8 mouse cellular contexts compared by ENCODE assay signal in the genomic region with DNA sequence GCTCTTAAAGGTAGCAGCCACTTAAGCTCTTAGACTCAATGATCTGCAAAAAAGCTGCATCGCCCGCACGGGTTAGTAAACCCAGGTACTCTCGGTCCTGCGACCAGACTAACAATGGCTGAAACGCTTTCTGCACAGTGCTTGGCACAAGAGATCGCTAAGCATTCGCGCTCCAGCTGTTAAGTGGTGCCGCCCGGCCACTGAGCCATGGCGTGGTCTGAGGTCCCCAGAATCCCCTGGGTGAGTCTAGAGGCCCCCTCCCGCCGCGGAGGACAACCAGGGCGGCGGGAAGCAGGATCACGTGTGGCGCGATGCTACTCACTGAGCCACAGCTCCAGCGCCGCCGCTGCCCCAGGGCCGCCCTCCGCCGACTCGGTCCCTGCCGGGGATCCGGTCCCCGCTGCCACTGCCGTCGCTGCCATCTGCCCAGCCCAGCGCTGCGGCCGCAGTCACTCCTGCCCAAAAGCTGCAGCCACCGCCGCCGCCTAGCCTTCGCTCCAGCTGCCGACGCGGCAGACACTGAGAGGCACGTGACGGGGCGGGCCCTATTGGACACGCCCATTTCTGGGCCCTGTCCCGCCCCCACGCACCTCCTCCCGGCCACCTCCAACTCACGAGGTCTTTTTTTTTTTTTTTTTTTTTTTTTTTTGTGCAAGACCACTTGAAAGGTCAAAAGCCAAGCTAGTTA. TPM values are rescaled to one million over a fixed set of nuclear protein-coding genes. Genes with fewer than 3 reads are reported as not detected.
DNase-seq lines count a peak whose midpoint lies in the region; ATAC-seq and TF ChIP-seq lines count a peak whose summit lies in the region.

A gene (minus strand): TSS at position 556 of the 688 bp plus-strand sequence.

- H3K4me2 ChIP-seq in lung, postnatal 0 days (replicated peaks; ENCODE audit: low read depth, low read length), result peak within 1 kb of the TSS; percentile 95

- H3K79me2 ChIP-seq in MEL (ENCODE audit: control insufficient read depth, insufficient read depth, low read length, poor library complexity), result peaks cover 28% of the 10 kb centered on the region

- no peak for TF ChIP-seq RAD21 in MEL (IDR thresholded peaks at IDR 0.05; ENCODE audit: low read depth, low read length)

- no peaks in the 10 kb centered on the region for H3K9me3 ChIP-seq in MEL (replicated peaks; ENCODE audit: insufficient read depth, low read length)
- no peaks in the 10 kb centered on the region for H3K9me3 ChIP-seq in lung, postnatal 0 days (ENCODE audit: low read length)

- peak within 1 kb of the TSS; percentile 59 to 86 for H3K4me3 ChIP-seq in MEL (ENCODE audit: control insufficient read depth in 1 of 2, insufficient read depth in 1 of 2, low read depth in 2 of 2, low read length in 2 of 2)
- H3K4me3 ChIP-seq in cerebellum, adult 2 months (replicated peaks; ENCODE audit: insufficient read depth, low read depth, low read length), result peak within 1 kb of the TSS; percentile 95
- peak within 1 kb of the TSS; percentile 74 for H3K4me3 ChIP-seq in lung, postnatal 0 days (ENCODE audit: low read depth, low read length)

- peak within 1 kb of the TSS; percentile 57 for H3K27ac ChIP-seq in MEL (ENCODE audit: control insufficient read depth, low read depth, low read length)
- peak within 1 kb of the TSS; percentile 83 for H3K27ac ChIP-seq in cerebellum, adult 2 months (ENCODE audit: insufficient read depth, low read length)
- H3K27ac ChIP-seq in lung, postnatal 0 days (ENCODE audit: low read length), result peak within 1 kb of the TSS; percentile 60

- no peaks in the 10 kb centered on the region for H3K27me3 ChIP-seq in MEL (ENCODE audit: control insufficient read depth in 1 of 2, insufficient read depth in 2 of 2, low read length in 2 of 2)
- no peaks in the 10 kb centered on the region for H3K27me3 ChIP-seq in cerebellum, adult 2 months (ENCODE audit: control insufficient read depth, insufficient read depth, low read length)
- no peaks in the 10 kb centered on the region for H3K27me3 ChIP-seq in lung, postnatal 0 days (replicated peaks; ENCODE audit: insufficient read depth, low read length)

- peak; percentile 83 to 92 for ATAC-seq in hematopoietic stem cell, adult 5-6 weeks (replicated peaks in 1 of 2; ENCODE audit: insufficient read depth in 1 of 2, low FRiP score in 2 of 2, low TSS enrichment in 1 of 2, low read depth in 1 of 2, poor library complexity in 2 of 2, severe bottlenecking in 2 of 2)
- ATAC-seq in lung, postnatal 0 days, result peak; percentile 92

- under 1% methylated on average over 50 of the region's 50 CpGs for WGBS in cerebellum, adult 2 months
- 3% methylated on average over 47 of the region's 50 CpGs for WGBS in lung, postnatal 0 days

- TF ChIP-seq POLR2A in MEL (IDR thresholded peaks at IDR 0.05; ENCODE audit: control insufficient read depth in 1 of 2, insufficient read depth in 1 of 2, low read depth in 1 of 2, low read length in 2 of 2, poor library complexity in 1 of 2), result peak; percentile 81 to 91
- TF ChIP-seq POLR2A in cerebellum, adult 2 months (IDR thresholded peaks at IDR 0.05; ENCODE audit: borderline replicate concordance, insufficient read depth, low read length), result peak; percentile 87

- no peak for TF ChIP-seq EP300 in MEL (IDR thresholded peaks at IDR 0.05; ENCODE audit: low read depth in 1 of 2, low read length in 2 of 2)
- no peak for TF ChIP-seq EP300 in lung, postnatal 0 days (IDR thresholded peaks at IDR 0.05)

- DNase-seq in MEL (ENCODE audit: low read depth, low spot score), result peak; percentile 92
- peak; percentile 87 for DNase-seq in cerebellum, adult 2 months
- DNase-seq in forelimb bud, embryonic 11.5 days (ENCODE audit: low read depth, low spot score), result peak; percentile 81
- peak; percentile 90 for DNase-seq in layer of hippocampus, adult 9-11 months
- DNase-seq in lung, postnatal 0 days (ENCODE audit: low spot score), result peak; percentile 90
- DNase-seq in ovary, postnatal 14 days (ENCODE audit: low spot score), result peak; percentile 75
- DNase-seq in thymus, postnatal 14 days, result peak; percentile 88

- no peak for TF ChIP-seq CTCF in MEL (IDR thresholded peaks at IDR 0.05 in 2 of 3, conservative IDR thresholded peaks at IDR 0.05 in 1 of 3; ENCODE audit: control insufficient read depth in 1 of 3, insufficient read depth in 1 of 3, low read depth in 2 of 3, low read length in 3 of 3, poor library complexity in 1 of 3, severe bottlenecking in 1 of 3)
- TF ChIP-seq CTCF in cerebellum, adult 2 months (IDR thresholded peaks at IDR 0.05; ENCODE audit: borderline replicate concordance, insufficient read depth, low read depth, low read length), result no peak
- 0 out of 2 replicates have a peak, but pooled peaks have one; percentile 4 for TF ChIP-seq CTCF in lung, postnatal 0 days (IDR thresholded peaks at IDR 0.05)

- peak within 1 kb of the TSS; percentile 87 for H3K9ac ChIP-seq in MEL (ENCODE audit: control insufficient read depth, low read depth, low read length, poor library complexity, severe bottlenecking)
- H3K9ac ChIP-seq in lung, postnatal 0 days (replicated peaks; ENCODE audit: low read depth), result peak within 1 kb of the TSS; percentile 51

- H3K36me3 ChIP-seq in MEL (ENCODE audit: control insufficient read depth in 1 of 2, insufficient read depth in 2 of 2, low read length in 2 of 2), result peaks cover 0 to 29% of the 10 kb centered on the region in 2 experiments; a peak in 2 of 4 replicates
- H3K36me3 ChIP-seq in lung, postnatal 0 days (ENCODE audit: insufficient read depth, low read length), result no peaks in the 10 kb centered on the region

- H3K4me1 ChIP-seq in MEL (ENCODE audit: control insufficient read depth in 1 of 2, insufficient read depth in 2 of 2, low read length in 2 of 2), result peaks cover 13 to 27% of the 10 kb centered on the region in 2 experiments
- H3K4me1 ChIP-seq in cerebellum, adult 2 months (ENCODE audit: control insufficient read depth, insufficient read depth, low read length), result peaks cover 2% of the 10 kb centered on the region
- peaks cover 5% of the 10 kb centered on the region; the same call in 1 of the 2 replicates for H3K4me1 ChIP-seq in lung, postnatal 0 days (ENCODE audit: insufficient read depth, low read depth, low read length)

TF ChIP-seq in MEL, 35 proteins besides CTCF, POLR2A, EP300 and RAD21:
- TF ChIP-seq NRF1 (IDR thresholded peaks at IDR 0.05; ENCODE audit: insufficient read depth, low read depth, low read length, poor library complexity, severe bottlenecking) (0 out of 2 replicates have a peak, but pooled peaks have one; percentile 26), SMC3 (IDR thresholded peaks at IDR 0.05; ENCODE audit: low read depth, low read length) (no peak), MEF2A (IDR thresholded peaks at IDR 0.05; ENCODE audit: extremely low read depth, insufficient replicate concordance, low read depth, low read length, poor library complexity, severe bottlenecking) (no peak), ZNF384 (IDR thresholded peaks at IDR 0.05; ENCODE audit: low read depth, low read length) (peak; percentile 99), USF2 (IDR thresholded peaks at IDR 0.05; ENCODE audit: borderline replicate concordance in 1 of 2, insufficient read depth in 1 of 2, low read depth in 1 of 2, low read length in 2 of 2) (peak; percentile 56 to 83), USF1 (IDR thresholded peaks at IDR 0.05; ENCODE audit: low read depth, low read length) (peak; percentile 97), GATA1 (IDR thresholded peaks at IDR 0.05; ENCODE audit: low read depth, low read length) (no peak), MXI1 (IDR thresholded peaks at IDR 0.05; ENCODE audit: low read depth, low read length) (peak; percentile 71), BHLHE40 (IDR thresholded peaks at IDR 0.05; ENCODE audit: borderline replicate concordance, low read depth, low read length) (peak; percentile 92), SIN3A (IDR thresholded peaks at IDR 0.05; ENCODE audit: low read length) (peak; percentile 74), MAX (IDR thresholded peaks at IDR 0.05; ENCODE audit: low read length) (peak; percentile 86; the same call in 1 of the 2 replicates), ZKSCAN1 (IDR thresholded peaks at IDR 0.05; ENCODE audit: low read depth, low read length) (peak; percentile 63; the same call in 1 of the 2 replicates), NELFE (IDR thresholded peaks at IDR 0.05; ENCODE audit: low read depth, low read length) (peak; percentile 79), JUND (IDR thresholded peaks at IDR 0.05; ENCODE audit: low read depth, low read length) (no peak), HCFC1 (IDR thresholded peaks at IDR 0.05; ENCODE audit: low read depth, low read length) (no peak)

RNA-seq across cellular contexts. Expression of the gene that starts here (rescaled TPM):
- total RNA-seq in MEL (2012; rRNA removed), result 30.1 and 35.2 TPM in 2 replicates
- polyA plus RNA-seq in MEL (2012; ENCODE audit: insufficient read depth in 1 of 2, insufficient read length in 2 of 2, low read depth in 1 of 2, low replicate concordance in 2 of 2, missing spikeins in 1 of 2), result 10 to 100 TPM; 29.5 to 95.3 TPM
- polyA plus RNA-seq in cerebellum, adult 2 months (2012; rRNA removed), result 22.8 and 23.1 TPM in 2 replicates
- total RNA-seq in hematopoietic stem cell, adult 5-6 weeks (2017), result 11.3 and 14.0 TPM in 2 replicates
- polyA plus RNA-seq in lung, postnatal 0 days (2015; fragmentation: Nextera tagmentation; extraction: Ambion mirVana), result 22.3 and 28.3 TPM in 2 replicates

Comparison
In these comparisons a context has a peak if more than half of its experiments do, and no peak if none do; other contexts are left out.
1. Peak in every context shown above with its lines: DNase-seq, ATAC-seq, H3K4me3 ChIP-seq and H3K27ac ChIP-seq.